Mouse (Mus musculus): ENCODE data around the gene Il17re. TPM values are rescaled to one million over a fixed set of nuclear protein-coding genes. Genes with fewer than 3 reads are reported as not detected.

Il17re gene
- total RNA-seq, 1 experiment: 0.80 TPM

DNA sequence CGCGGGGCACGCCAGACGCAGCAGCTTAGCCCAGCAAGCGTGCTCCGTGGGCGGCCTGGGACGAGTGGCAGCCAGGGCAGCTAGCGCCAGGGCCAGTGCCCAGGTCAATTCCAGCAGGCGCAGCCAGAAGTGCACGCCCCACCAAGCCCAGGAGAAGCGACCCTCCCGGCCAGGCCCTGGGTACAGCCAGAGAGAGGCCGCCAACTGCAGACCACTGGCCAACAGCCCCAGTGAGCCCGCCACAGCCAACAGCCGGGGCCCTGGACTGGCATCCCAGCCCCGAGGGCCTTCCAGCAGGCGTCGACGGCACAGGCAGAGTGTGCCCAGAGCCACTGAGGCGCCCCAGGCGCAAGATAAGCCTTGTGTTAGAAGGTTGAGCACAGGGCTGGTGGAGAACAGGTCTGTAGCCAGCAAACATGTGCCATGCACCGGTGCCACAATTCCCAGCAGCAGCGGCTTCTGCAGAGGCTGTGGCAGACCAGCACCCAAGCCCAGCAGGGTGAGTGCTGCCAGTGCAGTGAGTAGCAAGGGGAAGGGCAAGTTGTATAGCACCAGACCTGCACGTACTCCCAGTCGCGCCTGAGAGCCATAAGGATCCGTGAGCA lies 36.9 kb downstream of the Il17re start:
- Histone ChIP-seq H3K27ac (ENCODE audit: insufficient read depth, low read depth, low read length, poor library complexity, severe bottlenecking) (no peak overlapping the region), H3K9me3 (ENCODE audit: control insufficient read depth, insufficient read depth, low read depth, low read length) (no peaks in the 10 kb centered on the region), H3K4me1 (ENCODE audit: control insufficient read depth in 2 of 2, insufficient read depth in 2 of 2, low read length in 2 of 2, poor library complexity in 1 of 2) (peaks cover 0 to 10% of the 10 kb centered on the region in 2 experiments; a peak in 1 of 4 replicates), H3K9ac (ENCODE audit: insufficient read depth, low read depth, low read length, poor library complexity, severe bottlenecking) (peak overlapping the region; percentile 59), H3K4me3 (ENCODE audit: insufficient read depth in 1 of 2, low read depth in 1 of 2, low read length in 2 of 2, poor library complexity in 1 of 2, severe bottlenecking in 1 of 2) (peak overlapping the region; percentile 49 to 68), H3K36me3 (ENCODE audit: control insufficient read depth, insufficient read depth, low read length, poor library complexity, severe bottlenecking) (no peaks in the 10 kb centered on the region)
- DNase-seq (ENCODE audit: low read depth, low spot score): no peak
- TF ChIP-seq CHD2 (IDR thresholded peaks at IDR 0.05; ENCODE audit: low read depth, low read length): no peak
- no peak for TF ChIP-seq MAFK (IDR thresholded peaks at IDR 0.05; ENCODE audit: insufficient read depth, low read depth, low read length)
- TF ChIP-seq ZC3H11A (IDR thresholded peaks at IDR 0.05; ENCODE audit: borderline replicate concordance, low read depth, low read length): no peak
- TF ChIP-seq HCFC1 (IDR thresholded peaks at IDR 0.05; ENCODE audit: borderline replicate concordance, insufficient read depth, low read length): no peak
- no peak for TF ChIP-seq ZNF384 (IDR thresholded peaks at IDR 0.05; ENCODE audit: low read depth, low read length)
- in situ Hi-C loops (cut with MboI; ENCODE audit: low sequenced_read_pairs in 2 of 2, unreplicated experiment in 2 of 2): no loop called here

DNA sequence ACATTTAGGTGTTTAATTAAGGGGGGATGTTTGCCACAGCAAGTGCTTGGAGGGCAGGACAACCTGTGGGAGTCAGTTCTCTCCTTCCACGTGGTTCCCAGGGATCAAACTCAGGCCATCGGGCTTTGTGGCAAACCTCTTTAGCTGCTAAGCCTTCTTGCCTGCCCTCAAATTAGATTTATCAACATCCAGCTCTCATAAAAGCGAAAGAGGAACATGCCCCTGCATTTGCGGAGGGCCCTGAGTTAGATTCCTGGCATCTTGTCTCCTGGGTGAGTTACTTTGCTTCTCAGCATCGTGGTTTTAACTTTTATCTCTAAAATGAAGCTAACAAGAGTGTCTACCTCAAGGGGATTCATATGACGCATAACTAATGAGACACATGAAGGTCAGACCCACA lies 41.1 kb downstream of the Il17re start:
- no peak for DNase-seq (ENCODE audit: low read depth, low spot score)
- in situ Hi-C loops (cut with MboI; ENCODE audit: low sequenced_read_pairs in 2 of 2, unreplicated experiment in 2 of 2): no loop called here
- Histone ChIP-seq H3K4me1 (ENCODE audit: control insufficient read depth in 2 of 2, insufficient read depth in 2 of 2, low read length in 2 of 2, poor library complexity in 1 of 2) (peaks cover 2 to 4% of the 10 kb centered on the region in 2 experiments), H3K9ac (ENCODE audit: insufficient read depth, low read depth, low read length, poor library complexity, severe bottlenecking) (no peak overlapping the region), H3K4me3 (ENCODE audit: insufficient read depth in 1 of 2, low read depth in 1 of 2, low read length in 2 of 2, poor library complexity in 1 of 2, severe bottlenecking in 1 of 2) (no peak overlapping the region), H3K9me3 (ENCODE audit: control insufficient read depth, insufficient read depth, low read depth, low read length) (no peaks in the 10 kb centered on the region), H3K27ac (ENCODE audit: insufficient read depth, low read depth, low read length, poor library complexity, severe bottlenecking) (no peak overlapping the region), H3K36me3 (ENCODE audit: control insufficient read depth, insufficient read depth, low read length, poor library complexity, severe bottlenecking) (no peaks in the 10 kb centered on the region)
- TF ChIP-seq MAFK (IDR thresholded peaks at IDR 0.05; ENCODE audit: insufficient read depth, low read depth, low read length): no peak
- no peak for TF ChIP-seq ZC3H11A (IDR thresholded peaks at IDR 0.05; ENCODE audit: borderline replicate concordance, low read depth, low read length)
- TF ChIP-seq HCFC1 (IDR thresholded peaks at IDR 0.05; ENCODE audit: borderline replicate concordance, insufficient read depth, low read length): no peak
- TF ChIP-seq CHD2 (IDR thresholded peaks at IDR 0.05; ENCODE audit: low read depth, low read length): no peak
- TF ChIP-seq ZNF384 (IDR thresholded peaks at IDR 0.05; ENCODE audit: low read depth, low read length): no peak

DNA sequence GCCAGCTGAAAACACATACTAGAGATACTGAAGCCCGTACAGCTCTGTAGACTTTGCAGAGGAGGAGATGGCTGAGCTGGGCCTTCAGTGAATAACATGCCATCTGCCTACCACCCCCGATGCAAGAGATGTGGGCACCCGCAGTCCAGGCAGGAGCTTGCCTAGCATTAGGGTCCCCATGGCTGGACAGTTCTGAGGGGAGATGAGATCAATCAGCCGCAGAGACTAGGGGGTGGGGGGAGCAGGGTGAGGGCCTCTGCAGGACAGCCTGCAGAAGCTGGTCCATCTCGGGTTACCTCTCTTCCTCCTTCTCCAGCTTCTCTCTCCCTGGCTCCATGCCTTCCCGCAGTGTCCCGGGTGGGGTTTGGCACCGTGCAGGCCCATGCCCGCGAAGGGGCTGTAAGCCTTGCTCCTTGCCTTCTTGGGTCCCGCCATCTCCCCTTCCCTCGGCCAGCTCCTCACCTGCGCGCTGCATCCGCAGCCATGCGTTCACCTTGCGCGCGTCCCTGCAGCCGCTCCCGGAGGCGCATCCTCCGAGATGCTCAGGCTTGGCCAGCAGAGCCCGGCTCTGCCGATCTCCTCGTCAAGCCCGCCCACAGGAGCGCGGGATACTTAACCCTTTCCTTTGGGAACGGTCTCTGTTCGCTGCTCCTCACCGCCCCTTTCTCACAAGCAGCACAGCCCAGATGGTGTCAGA lies 43.3 kb downstream of the Il17re start, which contains the start of gene Prrt3:
Prrt3 (minus strand) TSS at position 544 of the 697 bp plus-strand sequence.
- DNase-seq (ENCODE audit: low read depth, low spot score): no peak
- H3K9me3 ChIP-seq (ENCODE audit: control insufficient read depth, insufficient read depth, low read depth, low read length): no peaks in the 10 kb centered on the region
- TF ChIP-seq ZNF384 (IDR thresholded peaks at IDR 0.05; ENCODE audit: low read depth, low read length) (no peak), ZC3H11A (IDR thresholded peaks at IDR 0.05; ENCODE audit: borderline replicate concordance, low read depth, low read length) (no peak), CHD2 (IDR thresholded peaks at IDR 0.05; ENCODE audit: low read depth, low read length) (no peak)
- H3K4me3 ChIP-seq (ENCODE audit: insufficient read depth in 1 of 2, low read depth in 1 of 2, low read length in 2 of 2, poor library complexity in 1 of 2, severe bottlenecking in 1 of 2): peak within 1 kb of the TSS; percentile 69
- no peak within 1 kb of the TSS; the same call in 1 of the 2 replicates for H3K27ac ChIP-seq (ENCODE audit: insufficient read depth, low read depth, low read length, poor library complexity, severe bottlenecking)
- peaks cover 2 to 4% of the 10 kb centered on the region in 2 experiments for H3K4me1 ChIP-seq (ENCODE audit: control insufficient read depth in 2 of 2, insufficient read depth in 2 of 2, low read length in 2 of 2, poor library complexity in 1 of 2)
- H3K9ac ChIP-seq (ENCODE audit: insufficient read depth, low read depth, low read length, poor library complexity, severe bottlenecking): peak within 1 kb of the TSS; percentile 67
- in situ Hi-C loops (cut with MboI; ENCODE audit: low sequenced_read_pairs in 2 of 2, unreplicated experiment in 2 of 2): no loop called here
- no peaks in the 10 kb centered on the region for H3K36me3 ChIP-seq (ENCODE audit: control insufficient read depth, insufficient read depth, low read length, poor library complexity, severe bottlenecking)

DNA sequence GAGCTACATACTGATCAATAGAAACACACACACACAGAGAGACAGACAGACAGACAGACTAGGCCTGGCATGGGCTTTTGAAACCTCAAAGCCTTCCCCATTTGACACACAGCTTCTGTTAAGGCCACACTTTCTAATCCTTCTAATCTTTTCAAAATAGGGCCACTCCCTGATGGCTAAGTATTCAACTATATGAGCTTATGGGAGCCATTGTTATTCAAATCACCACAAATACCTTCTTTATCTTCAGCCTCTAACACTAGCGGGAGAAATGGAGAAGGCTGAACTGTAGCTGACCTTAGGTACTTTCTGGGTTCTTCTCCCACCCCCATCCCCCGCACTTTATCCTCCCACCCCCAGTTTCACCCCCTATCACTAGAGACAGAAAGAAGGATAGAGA lies 44.5 kb downstream of the Il17re start:
- Histone ChIP-seq H3K9me3 (ENCODE audit: control insufficient read depth, insufficient read depth, low read depth, low read length) (no peaks in the 10 kb centered on the region), H3K9ac (ENCODE audit: insufficient read depth, low read depth, low read length, poor library complexity, severe bottlenecking) (no peak overlapping the region), H3K4me3 (ENCODE audit: insufficient read depth in 1 of 2, low read depth in 1 of 2, low read length in 2 of 2, poor library complexity in 1 of 2, severe bottlenecking in 1 of 2) (no peak overlapping the region), H3K36me3 (ENCODE audit: control insufficient read depth, insufficient read depth, low read length, poor library complexity, severe bottlenecking) (no peaks in the 10 kb centered on the region), H3K4me1 (ENCODE audit: control insufficient read depth in 2 of 2, insufficient read depth in 2 of 2, low read length in 2 of 2, poor library complexity in 1 of 2) (peaks cover 2 to 4% of the 10 kb centered on the region in 2 experiments), H3K27ac (ENCODE audit: insufficient read depth, low read depth, low read length, poor library complexity, severe bottlenecking) (no peak overlapping the region; the same call in 1 of the 2 replicates)
- DNase-seq (ENCODE audit: low read depth, low spot score): no peak
- in situ Hi-C loops (cut with MboI; ENCODE audit: low sequenced_read_pairs in 2 of 2, unreplicated experiment in 2 of 2): no loop called here
- TF ChIP-seq CHD2 (IDR thresholded peaks at IDR 0.05; ENCODE audit: low read depth, low read length) (no peak), ZNF384 (IDR thresholded peaks at IDR 0.05; ENCODE audit: low read depth, low read length) (no peak), HCFC1 (IDR thresholded peaks at IDR 0.05; ENCODE audit: borderline replicate concordance, insufficient read depth, low read length) (no peak), ZC3H11A (IDR thresholded peaks at IDR 0.05; ENCODE audit: borderline replicate concordance, low read depth, low read length) (no peak), MAFK (IDR thresholded peaks at IDR 0.05; ENCODE audit: insufficient read depth, low read depth, low read length) (no peak)
